Mouse (Mus musculus) myocyte (in vitro differentiated cells): ENCODE measurements around the gene Usp50.

Experiments used
- MYOD1 ChIP-seq, 3 experiments: IDR thresholded peaks; one replicate each; pipeline ENCODE4 v1.6.1; 2011; ENCODE audit warnings: control low read depth in 2 of 3, low read depth in 2 of 3, mild to moderate bottlenecking in 2 of 3, moderate library complexity in 1 of 3; ENCODE audit not compliant: insufficient read length in 2 of 3, control insufficient read depth in 1 of 3
- POLR2A ChIP-seq: IDR thresholded peaks from one replicate; pipeline ENCODE4 v1.6.1; 2011; ENCODE audit warnings: low read depth, mild to moderate bottlenecking, control low read depth, moderate library complexity; ENCODE audit not compliant: insufficient read length
- USF1 ChIP-seq: IDR thresholded peaks from one replicate; pipeline ENCODE4 v1.6.1; 2011; ENCODE audit warnings: low read depth, mild to moderate bottlenecking, control low read depth, moderate library complexity

GRCm38 (mm10) chr2:126755664-126756063, 27.6 kb downstream of the Usp50 start:
- TF ChIP-seq USF1 (no peak), MYOD1 (IDR thresholded peaks at IDR 0.05; ENCODE audit: control insufficient read depth in 1 of 3, insufficient read length in 2 of 3, low read depth in 2 of 3) (no peak), POLR2A (no peak)
